Mouse (Mus musculus) heart, postnatal 0 days (tissue): ENCODE results near the gene Prdm10.

Experiments
- CTCF ChIP-seq: IDR thresholded peaks from 2 replicates; pipeline ENCODE4 v1.5.1; 2016; ENCODE audit warnings: antibody characterized with exemption, control low read depth, low read depth
- EP300 ChIP-seq: IDR thresholded peaks from 2 replicates; pipeline ENCODE4 v1.6.1; 2016; ENCODE audit warnings: antibody characterized with exemption, low read depth

DNA sequence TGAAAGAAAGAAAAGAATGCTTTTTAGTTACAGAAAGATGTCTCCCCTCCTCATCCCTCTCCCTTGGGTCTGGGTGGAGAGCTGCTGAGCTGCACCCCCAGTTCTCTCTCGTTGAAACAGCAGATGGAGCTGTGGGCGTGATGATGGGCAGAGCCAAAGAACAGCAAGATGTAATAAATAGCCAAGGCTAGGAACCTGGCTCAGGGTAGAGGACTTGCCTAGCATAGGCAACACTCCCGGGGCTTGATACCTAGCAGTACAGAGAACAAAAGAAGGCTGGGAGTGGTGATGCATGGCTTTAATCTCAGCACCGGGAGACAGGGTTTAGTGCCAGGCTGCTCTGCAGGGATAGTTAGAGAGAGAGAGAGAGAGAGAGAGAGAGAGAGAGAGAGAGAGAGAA, 50.9 kb downstream of the Prdm10 start:
- TF ChIP-seq CTCF (no peak), EP300 (no peak)
